Mouse (Mus musculus): ENCODE measurements around the gene Fhl3. TPM values are rescaled to one million over a fixed set of nuclear protein-coding genes. Genes with fewer than 3 reads are reported as not detected.

Fhl3 gene
- total and polyA plus RNA-seq, 2 experiments from 2014 or later, result 6.5 to 7.1 TPM

GRCm38 (mm10) chr4:124714545-124715481 lies 14.3 kb downstream of the Fhl3 start, which contains the start of gene Sf3a3:
Sf3a3 (plus strand) TSS chr4:124714776.
- Histone ChIP-seq H3K9ac (replicated peaks; ENCODE audit: low read depth, low read length) (peak within 1 kb of the TSS; percentile 80), H3K27ac (ENCODE audit: low read depth) (peak within 1 kb of the TSS; percentile 68), H3K4me1 (ENCODE audit: control insufficient read depth, insufficient read depth) (peaks cover 19% of the 10 kb centered on the region), H3K9me3 (replicated peaks; ENCODE audit: control insufficient read depth, low read length) (no peaks in the 10 kb centered on the region), H3K27me3 (ENCODE audit: control insufficient read depth, insufficient read depth, low read length) (no peaks in the 10 kb centered on the region), H3K4me3 (ENCODE audit: low read depth, low read length) (peak within 1 kb of the TSS; percentile 68), H3K4me2 (ENCODE audit: low read depth, low read length) (peak within 1 kb of the TSS; percentile 74), H3K36me3 (replicated peaks; ENCODE audit: control insufficient read depth, insufficient read depth, low read length) (peaks cover 40% of the 10 kb centered on the region)
- DNase-seq (ENCODE audit: low spot score) (peak; percentile 95), ATAC-seq (ENCODE audit: insufficient read depth, low read depth) (peak; percentile 94)
- under 1% methylated on average over 57 of the region's 57 CpGs for WGBS
- TF ChIP-seq CTCF (IDR thresholded peaks at IDR 0.05; ENCODE audit: low read depth), result peak; percentile 86
- no peak for TF ChIP-seq EP300 (IDR thresholded peaks at IDR 0.05; ENCODE audit: low read depth)

- ATAC-seq (ENCODE audit: insufficient read depth, low read depth), result no peak
- no peak overlapping the region for H3K9ac ChIP-seq (replicated peaks; ENCODE audit: low read depth, low read length)
- H3K9me3 ChIP-seq (replicated peaks; ENCODE audit: control insufficient read depth, low read length), result no peaks in the 10 kb centered on the region
- 90% methylated on average over 4 of the region's 4 CpGs for WGBS
- peaks cover 80% of the 10 kb centered on the region for H3K36me3 ChIP-seq (replicated peaks; ENCODE audit: control insufficient read depth, insufficient read depth, low read length)
- TF ChIP-seq CTCF (IDR thresholded peaks at IDR 0.05; ENCODE audit: low read depth) (no peak), EP300 (IDR thresholded peaks at IDR 0.05; ENCODE audit: low read depth) (no peak)
- no peak overlapping the region for H3K4me3 ChIP-seq (ENCODE audit: low read depth, low read length)
- no peaks in the 10 kb centered on the region for H3K27me3 ChIP-seq (ENCODE audit: control insufficient read depth, insufficient read depth, low read length)
- H3K27ac ChIP-seq (ENCODE audit: low read depth), result no peak overlapping the region
- H3K4me1 ChIP-seq (ENCODE audit: control insufficient read depth, insufficient read depth), result peaks cover 9% of the 10 kb centered on the region
- DNase-seq (ENCODE audit: low spot score), result no peak
- no peak overlapping the region for H3K4me2 ChIP-seq (ENCODE audit: low read depth, low read length)
These were observed 18.6 kb downstream of the Fhl3 start for GRCm38 (mm10) chr4:124719101-124719500.

GRCm38 (mm10) chr4:124726121-124726520 lies 25.6 kb downstream of the Fhl3 start:
- Histone ChIP-seq H3K27me3 (ENCODE audit: control insufficient read depth, insufficient read depth, low read length) (no peaks in the 10 kb centered on the region), H3K4me1 (ENCODE audit: control insufficient read depth, insufficient read depth) (no peaks in the 10 kb centered on the region), H3K36me3 (replicated peaks; ENCODE audit: control insufficient read depth, insufficient read depth, low read length) (peaks cover 97% of the 10 kb centered on the region), H3K9ac (replicated peaks; ENCODE audit: low read depth, low read length) (no peak overlapping the region), H3K9me3 (replicated peaks; ENCODE audit: control insufficient read depth, low read length) (no peaks in the 10 kb centered on the region), H3K4me3 (ENCODE audit: low read depth, low read length) (no peak overlapping the region), H3K4me2 (ENCODE audit: low read depth, low read length) (no peak overlapping the region), H3K27ac (ENCODE audit: low read depth) (no peak overlapping the region)
- DNase-seq (ENCODE audit: low spot score), result no peak
- TF ChIP-seq EP300 (IDR thresholded peaks at IDR 0.05; ENCODE audit: low read depth) (no peak), CTCF (IDR thresholded peaks at IDR 0.05; ENCODE audit: low read depth) (no peak)
- WGBS, result 86% methylated on average over 6 of the region's 6 CpGs
- no peak for ATAC-seq (ENCODE audit: insufficient read depth, low read depth)

- WGBS, result 66% methylated on average over 2 of the region's 2 CpGs
- no peak overlapping the region for H3K4me3 ChIP-seq (ENCODE audit: low read depth, low read length)
- no peak for TF ChIP-seq EP300 (IDR thresholded peaks at IDR 0.05; ENCODE audit: low read depth)
- H3K4me1 ChIP-seq (ENCODE audit: control insufficient read depth, insufficient read depth), result peaks cover 4% of the 10 kb centered on the region; the same call in 1 of the 2 replicates
- ATAC-seq (ENCODE audit: insufficient read depth, low read depth) (no peak), DNase-seq (ENCODE audit: low spot score) (no peak)
- H3K9me3 ChIP-seq (replicated peaks; ENCODE audit: control insufficient read depth, low read length), result no peaks in the 10 kb centered on the region
- H3K27ac ChIP-seq (ENCODE audit: low read depth), result no peak overlapping the region
- H3K27me3 ChIP-seq (ENCODE audit: control insufficient read depth, insufficient read depth, low read length), result no peaks in the 10 kb centered on the region
- H3K4me2 ChIP-seq (ENCODE audit: low read depth, low read length), result no peak overlapping the region
- no peak overlapping the region for H3K9ac ChIP-seq (replicated peaks; ENCODE audit: low read depth, low read length)
- H3K36me3 ChIP-seq (replicated peaks; ENCODE audit: control insufficient read depth, insufficient read depth, low read length), result peaks cover 6% of the 10 kb centered on the region
These were observed 36.5 kb downstream of the Fhl3 start for GRCm38 (mm10) chr4:124736952-124737351.

- Histone ChIP-seq H3K27me3 (ENCODE audit: control insufficient read depth, insufficient read depth, low read length) (no peaks in the 10 kb centered on the region), H3K4me2 (ENCODE audit: low read depth, low read length) (no peak overlapping the region), H3K9ac (replicated peaks; ENCODE audit: low read depth, low read length) (no peak overlapping the region), H3K4me3 (ENCODE audit: low read depth, low read length) (no peak overlapping the region), H3K27ac (ENCODE audit: low read depth) (no peak overlapping the region), H3K36me3 (replicated peaks; ENCODE audit: control insufficient read depth, insufficient read depth, low read length) (0 out of 2 replicates have a peak, but pooled peaks cover 4% of the 10 kb centered on the region), H3K4me1 (ENCODE audit: control insufficient read depth, insufficient read depth) (peaks cover 4% of the 10 kb centered on the region; the same call in 1 of the 2 replicates), H3K9me3 (replicated peaks; ENCODE audit: control insufficient read depth, low read length) (no peaks in the 10 kb centered on the region)
- TF ChIP-seq CTCF (IDR thresholded peaks at IDR 0.05; ENCODE audit: low read depth) (no peak), EP300 (IDR thresholded peaks at IDR 0.05; ENCODE audit: low read depth) (no peak)
- DNase-seq (ENCODE audit: low spot score) (no peak), ATAC-seq (ENCODE audit: insufficient read depth, low read depth) (no peak)
- 67% methylated on average over 5 of the region's 5 CpGs for WGBS
These were observed 37.0 kb downstream of the Fhl3 start for GRCm38 (mm10) chr4:124737486-124737885.

All from heart, postnatal 0 days (tissue).